Mouse (Mus musculus): ENCODE measurements around the gene Il17rd. TPM values are rescaled to one million over a fixed set of nuclear protein-coding genes. Genes with fewer than 3 reads are reported as not detected.
A peak's percentile ranks its signal among the peaks of the same experiment; 100 is the strongest.

The Il17rd gene
- polyA plus RNA-seq, 1 experiment from 2014 or later: 3.9 TPM

GRCm38 (mm10) chr14:27142680-27143079 lies 103.9 kb downstream of the Il17rd start:
- Histone ChIP-seq H3K4me1 (ENCODE audit: insufficient read depth) (no peaks in the 10 kb centered on the region), H3K36me3 (ENCODE audit: insufficient read depth) (no peaks in the 10 kb centered on the region), H3K27ac (ENCODE audit: low read depth) (no peak overlapping the region), H3K9me3 (ENCODE audit: low read depth, low read length) (no peaks in the 10 kb centered on the region), H3K4me3 (ENCODE audit: low read depth, low read length) (no peak overlapping the region), H3K9ac (no peak overlapping the region), H3K4me2 (no peak overlapping the region), H3K27me3 (ENCODE audit: insufficient read depth, low read length) (no peaks in the 10 kb centered on the region)
- TF ChIP-seq CTCF (IDR thresholded peaks at IDR 0.05; ENCODE audit: low read depth): no peak
- ATAC-seq (ENCODE audit: insufficient read depth): no peak
- 85% methylated on average over 5 of the region's 5 CpGs for WGBS
- no peak for DNase-seq

- DNase-seq: peak; percentile 29
- H3K9ac ChIP-seq: no peak overlapping the region
- no peaks in the 10 kb centered on the region for H3K36me3 ChIP-seq (ENCODE audit: insufficient read depth)
- no peak overlapping the region for H3K4me2 ChIP-seq
- 47% methylated on average over 8 of the region's 8 CpGs for WGBS
- H3K4me1 ChIP-seq (ENCODE audit: insufficient read depth): no peaks in the 10 kb centered on the region
- H3K4me3 ChIP-seq (ENCODE audit: low read depth, low read length): no peak overlapping the region
- H3K27ac ChIP-seq (ENCODE audit: low read depth): no peak overlapping the region
- H3K27me3 ChIP-seq (ENCODE audit: insufficient read depth, low read length): no peaks in the 10 kb centered on the region
- TF ChIP-seq CTCF (IDR thresholded peaks at IDR 0.05; ENCODE audit: low read depth): no peak
- ATAC-seq (ENCODE audit: insufficient read depth): peak; percentile 44; the same call in 1 of the 2 replicates
- no peaks in the 10 kb centered on the region for H3K9me3 ChIP-seq (ENCODE audit: low read depth, low read length)
These were observed 106.7 kb downstream of the Il17rd start for GRCm38 (mm10) chr14:27145171-27146045.

GRCm38 (mm10) chr14:27147726-27148125 lies 109.0 kb downstream of the Il17rd start:
- TF ChIP-seq CTCF (IDR thresholded peaks at IDR 0.05; ENCODE audit: low read depth): no peak
- H3K9me3 ChIP-seq (ENCODE audit: low read depth, low read length): no peaks in the 10 kb centered on the region
- no peaks in the 10 kb centered on the region for H3K27me3 ChIP-seq (ENCODE audit: insufficient read depth, low read length)
- no peak overlapping the region for H3K9ac ChIP-seq
- H3K4me3 ChIP-seq (ENCODE audit: low read depth, low read length): no peak overlapping the region
- no peak overlapping the region for H3K27ac ChIP-seq (ENCODE audit: low read depth)
- no peak overlapping the region for H3K4me2 ChIP-seq
- H3K36me3 ChIP-seq (ENCODE audit: insufficient read depth): no peaks in the 10 kb centered on the region
- ATAC-seq (ENCODE audit: insufficient read depth): no peak
- 0 out of 2 replicates have a peak, but pooled peaks cover 3% of the 10 kb centered on the region for H3K4me1 ChIP-seq (ENCODE audit: insufficient read depth)
- DNase-seq: no peak
- 84% methylated on average over 7 of the region's 7 CpGs for WGBS

- H3K27me3 ChIP-seq (ENCODE audit: insufficient read depth, low read length): no peaks in the 10 kb centered on the region
- no peak overlapping the region for H3K4me3 ChIP-seq (ENCODE audit: low read depth, low read length)
- H3K27ac ChIP-seq (ENCODE audit: low read depth): no peak overlapping the region
- TF ChIP-seq CTCF (IDR thresholded peaks at IDR 0.05; ENCODE audit: low read depth): no peak
- 88% methylated on average over 5 of the region's 5 CpGs for WGBS
- H3K36me3 ChIP-seq (ENCODE audit: insufficient read depth): no peaks in the 10 kb centered on the region
- H3K4me1 ChIP-seq (ENCODE audit: insufficient read depth): 0 out of 2 replicates have a peak, but pooled peaks cover 3% of the 10 kb centered on the region
- no peak overlapping the region for H3K9ac ChIP-seq
- ATAC-seq (ENCODE audit: insufficient read depth) (no peak), DNase-seq (no peak)
- H3K9me3 ChIP-seq (ENCODE audit: low read depth, low read length): no peaks in the 10 kb centered on the region
- no peak overlapping the region for H3K4me2 ChIP-seq
These were observed 110.7 kb downstream of the Il17rd start for GRCm38 (mm10) chr14:27149401-27149800.

GRCm38 (mm10) chr14:27150011-27150640 lies 111.4 kb downstream of the Il17rd start:
- H3K27me3 ChIP-seq (ENCODE audit: insufficient read depth, low read length): no peaks in the 10 kb centered on the region
- DNase-seq: no peak
- 0 out of 2 replicates have a peak, but pooled peaks cover 3% of the 10 kb centered on the region for H3K4me1 ChIP-seq (ENCODE audit: insufficient read depth)
- H3K9me3 ChIP-seq (ENCODE audit: low read depth, low read length): no peaks in the 10 kb centered on the region
- no peaks in the 10 kb centered on the region for H3K36me3 ChIP-seq (ENCODE audit: insufficient read depth)
- TF ChIP-seq CTCF (IDR thresholded peaks at IDR 0.05; ENCODE audit: low read depth): no peak
- 44% methylated on average over 6 of the region's 6 CpGs for WGBS
- no peak overlapping the region for H3K4me2 ChIP-seq
- no peak overlapping the region for H3K9ac ChIP-seq
- no peak overlapping the region for H3K27ac ChIP-seq (ENCODE audit: low read depth)
- no peak overlapping the region for H3K4me3 ChIP-seq (ENCODE audit: low read depth, low read length)
- ATAC-seq (ENCODE audit: insufficient read depth): no peak

GRCm38 (mm10) chr14:27151432-27151831 lies 112.7 kb downstream of the Il17rd start:
- DNase-seq (peak; percentile 64), ATAC-seq (ENCODE audit: insufficient read depth) (peak; percentile 89)
- Histone ChIP-seq H3K4me2 (no peak overlapping the region), H3K4me1 (ENCODE audit: insufficient read depth) (0 out of 2 replicates have a peak, but pooled peaks cover 3% of the 10 kb centered on the region), H3K36me3 (ENCODE audit: insufficient read depth) (no peaks in the 10 kb centered on the region), H3K27ac (ENCODE audit: low read depth) (no peak overlapping the region), H3K9ac (no peak overlapping the region), H3K4me3 (ENCODE audit: low read depth, low read length) (no peak overlapping the region), H3K27me3 (ENCODE audit: insufficient read depth, low read length) (no peaks in the 10 kb centered on the region), H3K9me3 (ENCODE audit: low read depth, low read length) (no peaks in the 10 kb centered on the region)
- no peak for TF ChIP-seq CTCF (IDR thresholded peaks at IDR 0.05; ENCODE audit: low read depth)
- WGBS: 16% methylated on average over 8 of the region's 8 CpGs

GRCm38 (mm10) chr14:27155088-27155487 lies 116.3 kb downstream of the Il17rd start:
- Histone ChIP-seq H3K9ac (no peak overlapping the region), H3K4me3 (ENCODE audit: low read depth, low read length) (no peak overlapping the region), H3K4me1 (ENCODE audit: insufficient read depth) (0 out of 2 replicates have a peak, but pooled peaks cover 3% of the 10 kb centered on the region), H3K27ac (ENCODE audit: low read depth) (no peak overlapping the region), H3K27me3 (ENCODE audit: insufficient read depth, low read length) (no peaks in the 10 kb centered on the region), H3K4me2 (no peak overlapping the region), H3K9me3 (ENCODE audit: low read depth, low read length) (no peaks in the 10 kb centered on the region), H3K36me3 (ENCODE audit: insufficient read depth) (no peaks in the 10 kb centered on the region)
- WGBS: 65% methylated on average over 6 of the region's 6 CpGs
- DNase-seq (no peak), ATAC-seq (ENCODE audit: insufficient read depth) (no peak)
- TF ChIP-seq CTCF (IDR thresholded peaks at IDR 0.05; ENCODE audit: low read depth): no peak
